Mouse (Mus musculus) liver, postnatal 0 days (tissue): ENCODE data around the gene Chac1.

Experiments
- CTCF ChIP-seq: sonication (generic); IDR thresholded peaks from 2 replicates; pipeline ENCODE4 v1.5.1; 2016; ENCODE audit warnings: antibody characterized with exemption, low read depth
- EP300 ChIP-seq: IDR thresholded peaks from 2 replicates; pipeline ENCODE4 v1.6.1; 2016; ENCODE audit warnings: antibody characterized with exemption, low read depth, mild to moderate bottlenecking

- TF ChIP-seq CTCF, result no peak
- TF ChIP-seq EP300, result no peak
Observed at GRCm38 (mm10) chr2:119322587-119323300, 28.3 kb upstream of the Chac1 start.
